ENCODE assay signal across 8 mouse cellular contexts in genomic region chr13:94173633-94174576, GRCm38 (mm10).
DNase-seq lines count a peak whose midpoint lies in the region; ATAC-seq and TF ChIP-seq lines count a peak whose summit lies in the region.

No protein-coding gene starts in this region.

- peak overlapping the region; percentile 85 for H3K4me2 ChIP-seq in embryonic facial prominence, embryonic 15.5 days (replicated peaks)
- H3K4me2 ChIP-seq in heart, embryonic 15.5 days = peak overlapping the region; percentile 94
- H3K4me2 ChIP-seq in lung, postnatal 0 days (replicated peaks; ENCODE audit: low read depth, low read length) = peak overlapping the region; percentile 89

- H3K36me3 ChIP-seq in embryonic facial prominence, embryonic 15.5 days = no peaks in the 10 kb centered on the region
- no peaks in the 10 kb centered on the region for H3K36me3 ChIP-seq in heart, embryonic 15.5 days
- no peaks in the 10 kb centered on the region for H3K36me3 ChIP-seq in lung, postnatal 0 days (ENCODE audit: insufficient read depth, low read length)

- peak; percentile 83; the same call in 1 of the 2 replicates for TF ChIP-seq POLR2A in bone marrow macrophage, adult 2 months (IDR thresholded peaks at IDR 0.05; ENCODE audit: borderline replicate concordance, low read depth, low read length)

- H3K9ac ChIP-seq in embryonic facial prominence, embryonic 15.5 days = peak overlapping the region; percentile 12; the same call in 1 of the 2 replicates
- peak overlapping the region; percentile 58 for H3K9ac ChIP-seq in heart, embryonic 15.5 days
- H3K9ac ChIP-seq in lung, postnatal 0 days (replicated peaks; ENCODE audit: low read depth) = peak overlapping the region; percentile 29; the same call in 1 of the 2 replicates

- peak overlapping the region; percentile 96 for H3K4me3 ChIP-seq in bone marrow macrophage, adult 2 months (ENCODE audit: insufficient read depth, low read length)
- H3K4me3 ChIP-seq in embryonic facial prominence, embryonic 15.5 days (replicated peaks) = peak overlapping the region; percentile 45
- peak overlapping the region; percentile 53 for H3K4me3 ChIP-seq in heart, embryonic 15.5 days
- H3K4me3 ChIP-seq in lung, postnatal 0 days (ENCODE audit: low read depth, low read length) = peak overlapping the region; percentile 41

- peaks cover 55% of the 10 kb centered on the region for H3K4me1 ChIP-seq in bone marrow macrophage, adult 2 months (ENCODE audit: control insufficient read depth, insufficient read depth, low read length)
- peaks cover 40% of the 10 kb centered on the region for H3K4me1 ChIP-seq in embryonic facial prominence, embryonic 15.5 days
- H3K4me1 ChIP-seq in heart, embryonic 15.5 days (replicated peaks) = peaks cover 60% of the 10 kb centered on the region
- peaks cover 12% of the 10 kb centered on the region; the same call in 1 of the 2 replicates for H3K4me1 ChIP-seq in lung, postnatal 0 days (ENCODE audit: insufficient read depth, low read depth, low read length)

- WGBS in embryonic facial prominence, embryonic 15.5 days = 3% methylated on average over 55 of the region's 55 CpGs
- 1% methylated on average over 55 of the region's 55 CpGs for WGBS in heart, embryonic 15.5 days
- WGBS in lung, postnatal 0 days = 6% methylated on average over 45 of the region's 55 CpGs

- peak; percentile 52; the same call in 1 of the 2 replicates for ATAC-seq in embryonic facial prominence, embryonic 15.5 days (ENCODE audit: insufficient number of reproducible peaks, low FRiP score, low TSS enrichment, low read depth)
- peak; percentile 24; the same call in 1 of the 2 replicates for ATAC-seq in heart, embryonic 15.5 days (replicated peaks; ENCODE audit: insufficient number of reproducible peaks, insufficient read depth, low FRiP score, low read depth)
- peak; percentile 52 for ATAC-seq in lung, postnatal 0 days

- H3K27ac ChIP-seq in bone marrow macrophage, adult 2 months (ENCODE audit: insufficient read depth, low read depth, low read length) = peak overlapping the region; percentile 97
- H3K27ac ChIP-seq in embryonic facial prominence, embryonic 15.5 days (replicated peaks) = peak overlapping the region; percentile 22
- H3K27ac ChIP-seq in heart, embryonic 15.5 days = peak overlapping the region; percentile 42; the same call in 1 of the 2 replicates
- no peak overlapping the region for H3K27ac ChIP-seq in lung, postnatal 0 days (ENCODE audit: low read length)

- H3K9me3 ChIP-seq in embryonic facial prominence, embryonic 15.5 days (replicated peaks) = no peaks in the 10 kb centered on the region
- no peaks in the 10 kb centered on the region for H3K9me3 ChIP-seq in heart, embryonic 15.5 days (replicated peaks)
- H3K9me3 ChIP-seq in lung, postnatal 0 days (ENCODE audit: low read length) = no peaks in the 10 kb centered on the region

- DNase-seq in NIH3T3 (ENCODE audit: low read depth) = peak; percentile 74
- DNase-seq in kidney, postnatal 10 days = peak; percentile 66
- DNase-seq in lung, postnatal 0 days (ENCODE audit: low spot score) = peak; percentile 36
- DNase-seq in ovary, postnatal 14 days (ENCODE audit: low spot score) = peak; percentile 39
- no peak for DNase-seq in frontal cortex, postnatal 14 days (ENCODE audit: low spot score in 2 of 2)

- TF ChIP-seq EP300 in lung, postnatal 0 days (IDR thresholded peaks at IDR 0.05) = no peak

- no peaks in the 10 kb centered on the region for H3K27me3 ChIP-seq in embryonic facial prominence, embryonic 15.5 days
- 0 out of 2 replicates have a peak, but pooled peaks cover 3% of the 10 kb centered on the region for H3K27me3 ChIP-seq in heart, embryonic 15.5 days
- H3K27me3 ChIP-seq in lung, postnatal 0 days (replicated peaks; ENCODE audit: insufficient read depth, low read length) = no peaks in the 10 kb centered on the region

- no peak for TF ChIP-seq CTCF in bone marrow macrophage, adult 2 months (IDR thresholded peaks at IDR 0.05; ENCODE audit: low read depth, low read length)
- no peak for TF ChIP-seq CTCF in lung, postnatal 0 days (IDR thresholded peaks at IDR 0.05)

Comparison
In these comparisons a context has a peak if more than half of its experiments do, and no peak if none do; other contexts are left out.
1. DNase-seq: peak in NIH3T3 (single experiment), kidney, postnatal 10 days (single experiment), lung, postnatal 0 days (single experiment) and ovary, postnatal 14 days (single experiment); none in frontal cortex, postnatal 14 days (0 of 2).
2. H3K4me3 ChIP-seq: peak in every context shown above with its lines; median percentile 96 in bone marrow macrophage, adult 2 months; 53 in heart, embryonic 15.5 days; 45 in embryonic facial prominence, embryonic 15.5 days; 41 in lung, postnatal 0 days.
3. Peak in every context shown above with its lines, with median percentiles within 50 percentile points of each other: ATAC-seq, H3K4me2 ChIP-seq and H3K9ac ChIP-seq.